Mouse (Mus musculus): ENCODE measurements around the gene Lhx6.

DNA sequence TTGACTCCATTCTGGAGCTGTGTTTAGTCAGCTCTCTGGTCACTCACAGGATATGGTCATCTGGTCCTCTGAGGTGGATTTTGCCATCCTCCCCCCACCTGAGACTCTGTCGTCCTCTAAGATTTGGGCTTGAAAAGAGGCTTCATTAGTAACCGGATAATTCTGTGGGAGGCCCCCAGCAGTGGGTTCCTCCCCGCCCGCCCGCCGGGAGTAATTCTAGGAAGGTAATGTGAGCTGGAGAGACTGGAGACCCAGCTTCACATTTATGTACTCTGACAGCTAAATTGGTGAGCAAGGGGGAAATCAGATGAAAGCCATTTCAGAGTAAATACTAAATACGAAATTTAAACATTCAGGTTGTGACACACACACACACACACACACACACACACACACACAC is 3.4 kb upstream of the Lhx6 start:
- TF ChIP-seq CTCF (IDR thresholded peaks at IDR 0.05; ENCODE audit: low read depth) (no peak), EP300 (IDR thresholded peaks at IDR 0.05; ENCODE audit: low read depth) (no peak)
